Mouse (Mus musculus) layer of hippocampus, adult 9-10 months (tissue): ENCODE data around the gene Spata33.
"Not testable (repeated sequence)": the region's sequence is repeated elsewhere in the genome, so short reads cannot be mapped to it uniquely, and the experiment has no call there.

Experiments used
- DNase-seq: peaks from one replicate; pipeline ENCODE4 v3.0.0; 2022; ENCODE audit warnings: low spot score

The Spata33 gene

DNA sequence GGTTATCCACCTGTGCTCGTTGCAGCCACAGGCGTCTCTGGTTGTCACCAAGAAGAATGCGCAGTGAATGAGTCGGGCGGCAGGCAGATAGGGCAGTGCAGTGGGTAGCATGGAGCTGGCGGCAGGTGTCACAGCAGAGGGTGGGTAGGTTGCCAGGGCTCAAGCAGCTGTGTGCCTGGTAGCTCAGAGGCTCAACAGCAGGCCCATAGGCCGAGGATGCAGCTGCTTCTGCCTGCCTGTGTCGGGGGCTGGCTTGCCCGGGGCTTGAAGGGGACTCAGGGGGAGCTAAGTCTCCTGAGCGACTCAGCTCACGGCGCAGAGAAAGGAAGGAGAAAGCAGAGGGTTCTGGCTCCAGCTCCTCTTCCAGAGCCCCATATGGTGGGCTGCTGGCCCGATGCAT lies 20.7 kb downstream of the Spata33 start:
- DNase-seq = no peak

- DNase-seq = no peak
Measured at GRCm38 (mm10) chr8:123233760-123234159, 21.1 kb downstream of the Spata33 start.

- no peak for DNase-seq
Measured at GRCm38 (mm10) chr8:123234918-123235519, 22.4 kb downstream of the Spata33 start.

DNA sequence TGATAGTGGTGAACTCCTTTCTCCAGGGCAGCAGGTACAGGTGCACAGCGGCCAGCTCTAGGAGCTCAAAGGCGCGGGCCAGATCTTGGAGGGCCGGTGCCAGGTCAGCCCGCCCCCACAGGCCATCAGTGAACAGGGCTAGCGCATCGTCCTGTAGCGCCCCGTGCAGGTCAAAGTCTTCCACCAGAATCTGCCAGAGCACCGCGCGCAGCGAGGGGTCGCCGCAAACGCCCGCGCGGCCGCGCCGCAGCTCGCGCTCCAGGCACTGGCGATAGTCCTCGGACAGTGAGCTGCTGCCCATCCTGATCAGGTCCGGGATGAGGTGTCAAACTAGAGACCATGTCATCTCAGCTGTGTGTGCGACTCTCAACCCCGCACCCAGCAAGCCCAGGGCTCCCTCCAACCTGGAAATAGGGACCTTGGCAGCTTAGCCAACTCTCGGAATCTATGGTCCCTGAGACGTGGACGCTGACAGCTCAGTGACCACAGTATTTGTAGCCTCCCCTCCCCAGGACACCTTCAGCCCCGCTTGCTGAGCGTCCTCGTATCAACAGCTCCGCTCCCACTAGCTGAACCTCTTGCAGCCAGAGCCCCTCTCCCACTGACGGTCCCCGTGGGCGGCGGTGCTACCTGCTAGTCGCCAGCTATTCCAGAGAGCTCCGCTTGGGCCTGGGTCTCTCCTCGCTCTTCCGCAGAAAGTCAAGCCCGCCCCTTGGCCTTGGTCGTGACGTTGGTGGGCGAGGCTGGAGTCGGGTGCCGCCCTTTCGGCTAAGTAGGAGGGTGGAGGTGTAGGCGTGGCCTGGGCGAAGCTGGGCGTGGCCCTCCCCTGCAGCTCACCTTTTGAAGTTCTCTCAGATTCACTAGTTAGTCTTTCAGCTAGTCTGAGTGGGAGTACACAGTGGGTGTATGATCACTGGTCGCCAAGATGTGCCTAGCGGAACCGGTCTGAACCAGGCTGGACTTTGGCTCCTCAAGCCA lies 23.2 kb downstream of the Spata33 start, which contains the start of gene Spata2l:
Spata2l (minus strand) TSS at position 714 of the 978 bp plus-strand sequence.
- DNase-seq = no peak

DNA sequence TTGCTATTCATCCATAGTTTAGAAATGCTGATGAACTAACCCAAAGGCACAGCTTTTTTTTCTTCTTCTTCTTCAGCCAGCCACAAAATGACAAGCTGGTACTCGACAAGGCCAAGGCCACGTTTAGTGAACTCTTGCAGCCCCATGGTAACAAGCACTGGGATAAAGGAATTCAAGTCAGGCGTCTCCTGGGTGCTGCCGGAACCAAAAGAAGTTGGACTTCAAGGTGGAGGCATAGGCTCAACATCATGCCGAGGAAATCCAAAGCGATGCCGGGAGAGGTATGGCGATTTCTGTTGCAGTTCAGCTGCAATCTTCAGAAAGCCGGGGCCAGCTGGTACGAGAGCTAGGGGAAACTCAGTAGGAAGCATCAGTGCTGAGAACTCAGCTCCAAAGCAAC lies 26.8 kb downstream of the Spata33 start:
- no peak for DNase-seq

DNA sequence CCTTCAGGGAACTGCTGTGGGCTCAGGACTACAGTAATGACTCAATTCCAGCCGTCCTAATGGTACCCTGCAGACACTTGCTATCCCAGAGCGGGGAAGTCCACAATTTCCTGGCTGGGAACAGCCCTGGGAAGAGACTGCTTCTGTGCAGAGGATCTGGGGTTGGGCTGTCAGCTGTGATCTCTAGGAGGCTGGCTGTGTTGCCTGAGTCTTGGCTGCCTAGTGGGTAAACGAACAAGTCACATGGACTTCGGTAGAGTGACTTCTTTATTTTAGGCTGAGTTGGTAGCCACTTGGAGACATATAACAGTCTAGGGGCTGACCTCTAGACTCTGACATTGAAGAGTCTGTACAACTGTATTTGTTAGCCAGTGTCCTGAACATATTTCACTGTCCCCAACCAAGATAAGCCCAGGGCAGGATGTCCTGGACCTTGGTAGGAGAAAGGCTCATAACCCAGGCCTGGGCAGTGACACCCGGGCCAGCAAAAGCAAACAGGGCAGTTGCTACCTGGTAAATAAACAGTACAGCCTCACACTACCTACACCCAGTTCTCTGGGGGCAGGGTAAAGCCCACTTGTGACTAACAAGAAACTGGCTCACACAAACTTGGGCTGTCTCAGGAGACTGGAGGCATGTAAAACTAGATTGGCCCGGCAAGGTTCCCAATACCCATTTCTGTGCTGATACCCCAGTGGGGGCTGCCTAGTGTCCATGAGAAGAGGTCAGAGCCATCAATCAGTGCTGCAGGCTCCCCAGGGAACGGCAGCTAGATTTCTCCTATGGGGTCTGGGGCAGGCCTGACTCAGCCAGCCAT lies 29.7 kb downstream of the Spata33 start:
- no peak for DNase-seq

DNA sequence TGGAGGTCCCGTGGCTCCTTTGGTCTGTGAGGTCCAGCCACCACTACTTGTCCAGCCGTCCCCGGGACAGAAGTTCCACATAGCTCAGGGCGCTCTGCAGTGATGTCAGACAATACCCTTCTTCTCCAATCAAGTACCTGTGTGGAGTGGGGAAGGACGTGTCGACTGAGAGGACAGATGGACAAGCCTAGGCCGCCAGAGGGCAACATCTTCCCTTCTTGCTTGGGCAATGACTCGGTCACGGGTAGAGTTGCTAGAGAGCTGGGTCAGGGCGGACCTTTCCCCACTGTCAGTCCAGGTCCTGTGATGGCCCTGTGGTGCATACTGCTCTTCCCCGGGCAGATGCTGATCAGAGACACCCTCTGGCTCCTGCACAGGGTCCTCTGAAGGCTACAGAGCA lies 30.4 kb downstream of the Spata33 start:
- DNase-seq = no peak

DNA sequence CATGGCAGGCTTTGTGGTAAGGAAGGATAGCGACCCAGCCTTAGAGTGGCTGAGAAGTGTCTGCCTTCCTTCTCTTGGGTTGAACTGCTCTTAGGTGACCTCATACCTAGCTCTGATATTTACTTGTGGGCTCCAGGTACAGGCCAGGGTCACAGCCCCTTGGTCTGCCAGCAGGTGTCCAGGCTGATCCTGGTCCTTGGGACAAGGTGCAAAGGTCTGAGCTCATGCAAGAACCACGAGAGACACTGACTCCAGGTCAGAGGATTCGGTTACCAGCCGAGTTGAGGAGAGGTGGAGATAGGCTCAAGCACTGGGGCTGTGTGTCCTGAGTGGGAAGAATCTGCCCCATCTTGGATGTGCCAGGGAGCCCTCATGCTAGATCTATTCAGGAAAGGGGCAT lies 31.8 kb downstream of the Spata33 start:
- DNase-seq = no peak

- no peak for DNase-seq
Measured at GRCm38 (mm10) chr8:123245543-123245942, 32.9 kb downstream of the Spata33 start.

- DNase-seq = no peak
Measured at GRCm38 (mm10) chr8:123247748-123248147, 35.1 kb downstream of the Spata33 start.

DNA sequence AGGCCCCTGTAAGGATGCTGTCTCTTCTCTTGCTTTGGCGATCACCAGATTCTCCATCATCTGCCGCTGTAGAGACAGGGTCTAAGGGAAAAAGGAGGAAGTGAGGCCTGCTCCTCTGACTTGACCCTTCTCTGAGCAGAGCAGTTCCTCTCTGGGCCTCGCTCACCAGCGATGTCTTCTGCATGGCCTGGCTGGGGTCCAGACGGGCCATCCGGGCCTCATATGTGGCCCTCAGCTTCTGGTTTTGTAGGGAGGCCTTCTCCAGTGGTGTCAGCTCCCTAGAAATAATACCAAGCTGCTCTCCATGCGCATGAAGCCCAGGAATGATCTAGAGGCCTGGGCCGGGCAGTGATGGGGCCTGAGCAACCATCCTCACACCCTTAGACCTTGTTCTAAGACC lies 36.0 kb downstream of the Spata33 start:
- DNase-seq = no peak

DNA sequence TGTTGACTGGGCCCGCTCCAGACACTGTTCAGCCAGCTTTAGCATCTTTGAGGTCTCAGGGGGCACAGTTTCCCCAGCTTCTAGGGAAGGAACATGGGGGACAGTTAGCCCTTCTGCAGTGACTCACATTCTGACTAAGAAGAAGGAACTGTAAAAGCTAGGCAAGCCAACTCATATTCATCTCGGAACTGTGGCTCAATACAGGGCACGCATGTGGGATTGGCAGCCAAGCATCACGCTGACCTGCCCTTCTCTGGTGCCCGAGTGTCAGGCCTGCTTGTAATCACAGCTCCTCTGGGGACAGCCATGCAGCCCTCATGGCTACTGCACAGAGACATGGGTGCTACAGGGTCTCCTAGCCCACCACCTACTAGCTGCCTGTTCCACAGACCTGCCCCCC lies 38.3 kb downstream of the Spata33 start:
- no peak for DNase-seq

DNA sequence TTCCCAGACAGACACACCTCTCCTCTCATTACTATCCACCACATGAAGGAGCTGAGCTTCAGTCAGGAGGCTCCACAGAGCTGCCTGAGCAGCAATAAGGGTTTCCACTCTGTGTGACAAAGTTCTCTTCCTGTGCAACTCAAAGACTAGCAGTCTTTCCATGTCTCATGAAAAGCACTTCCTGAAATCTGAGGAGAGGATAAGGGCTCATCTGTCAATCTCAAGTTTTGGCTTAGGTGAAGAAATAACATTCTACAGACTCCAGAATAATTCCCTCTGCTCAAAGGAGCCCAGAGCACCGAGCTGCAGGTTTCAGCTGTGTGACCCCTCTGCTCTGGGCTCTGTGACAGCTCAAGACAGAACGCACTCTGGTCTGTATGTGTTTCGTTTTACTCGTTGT lies 40.3 kb downstream of the Spata33 start:
- no peak for DNase-seq

- no peak for DNase-seq
Measured at GRCm38 (mm10) chr8:123253451-123254098, 40.9 kb downstream of the Spata33 start.

GRCm38 (mm10) chr8:123254099-123254885 lies 41.7 kb downstream of the Spata33 start, which contains the start of the genes Zfp276 and Vps9d1:
Gene Zfp276 (plus strand): TSS chr8:123254195.
Gene Vps9d1 (minus strand): TSS chr8:123254348.
- DNase-seq = no peak

DNA sequence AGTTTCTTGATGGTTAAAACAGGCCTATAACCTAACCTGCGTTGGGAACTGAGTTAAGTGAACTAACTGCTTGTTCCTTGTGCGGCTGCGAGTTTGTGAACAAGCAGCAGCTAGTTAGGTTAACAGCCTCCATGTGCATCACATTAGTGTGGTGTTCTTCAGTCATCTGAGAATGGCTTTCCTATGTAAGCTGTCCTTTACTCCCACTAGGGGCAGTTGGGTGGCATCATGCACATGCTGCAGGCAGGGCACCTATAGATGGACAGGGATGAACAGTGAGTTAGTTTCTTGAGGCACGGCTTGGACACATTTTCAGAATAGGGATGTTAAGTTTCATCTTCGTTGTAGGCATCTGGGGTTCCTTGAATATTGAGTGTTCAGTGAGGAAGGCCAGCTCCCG lies 42.5 kb downstream of the Spata33 start:
- no peak for DNase-seq

- DNase-seq = no peak
Measured at GRCm38 (mm10) chr8:123257114-123257513, 44.5 kb downstream of the Spata33 start.

GRCm38 (mm10) chr8:123257593-123257992 lies 45.0 kb downstream of the Spata33 start:
- not testable (repeated sequence) for DNase-seq

GRCm38 (mm10) chr8:123267926-123268656 lies 55.5 kb downstream of the Spata33 start:
- DNase-seq = no peak

DNA sequence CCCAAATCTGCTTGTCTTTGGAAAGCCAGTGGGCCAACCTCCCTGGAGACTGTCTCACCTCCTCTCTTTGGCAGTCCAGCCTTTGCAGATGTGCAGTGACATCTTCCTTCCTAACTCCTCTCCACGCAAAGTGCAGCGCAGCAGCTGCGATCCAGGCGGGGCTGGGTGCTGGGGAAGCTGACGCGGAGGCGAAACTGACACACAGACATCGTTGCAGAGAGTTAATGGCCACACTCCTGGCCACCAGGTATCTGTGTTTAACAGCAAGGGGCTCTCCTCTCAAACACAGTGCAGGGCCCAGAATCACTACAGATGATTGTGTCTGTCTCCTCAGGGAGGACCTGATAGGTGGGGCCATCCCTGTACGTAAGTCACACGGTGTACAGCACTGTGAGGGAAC lies 58.5 kb downstream of the Spata33 start:
- no peak for DNase-seq
